Mouse (Mus musculus): ENCODE measurements around the gene Olfr1140. TPM values are rescaled to one million over a fixed set of nuclear protein-coding genes. Genes with fewer than 3 reads are reported as not detected.

Olfr1140 gene
- polyA plus RNA-seq, 1 experiment from 2014 or later: not detected

Other genes starting within 250 kb of the Olfr1140 start
- gene Pramel7, start 246.7 kb upstream of the Olfr1140 start, polyA plus RNA-seq (2014; fragmentation: Nextera tagmentation; extraction: Ambion mirVana): not detected in 2 replicates
- not detected in 2 replicates for gene Pramel6, start 237.2 kb upstream of the Olfr1140 start, polyA plus RNA-seq (2014; fragmentation: Nextera tagmentation; extraction: Ambion mirVana)
- gene Olfr153, start 212.0 kb upstream of the Olfr1140 start, polyA plus RNA-seq (2014; fragmentation: Nextera tagmentation; extraction: Ambion mirVana): not detected in 2 replicates
- not detected in 2 replicates for gene Olfr1128, start 198.2 kb upstream of the Olfr1140 start, polyA plus RNA-seq (2014; fragmentation: Nextera tagmentation; extraction: Ambion mirVana)
- gene Olfr1129, start 169.8 kb upstream of the Olfr1140 start, polyA plus RNA-seq (2014; fragmentation: Nextera tagmentation; extraction: Ambion mirVana): not detected in 2 replicates
- gene Olfr1130, start 137.5 kb upstream of the Olfr1140 start, polyA plus RNA-seq (2014; fragmentation: Nextera tagmentation; extraction: Ambion mirVana): not detected in 2 replicates
- gene Olfr1131, start 116.6 kb upstream of the Olfr1140 start, polyA plus RNA-seq (2014; fragmentation: Nextera tagmentation; extraction: Ambion mirVana): not detected in 2 replicates
- gene Olfr1132, start 106.2 kb upstream of the Olfr1140 start, polyA plus RNA-seq (2014; fragmentation: Nextera tagmentation; extraction: Ambion mirVana): not detected in 2 replicates
- not detected in 2 replicates for gene Olfr1133, start 96.4 kb upstream of the Olfr1140 start, polyA plus RNA-seq (2014; fragmentation: Nextera tagmentation; extraction: Ambion mirVana)
- not detected in 2 replicates for gene Olfr1134, start 85.3 kb upstream of the Olfr1140 start, polyA plus RNA-seq (2014; fragmentation: Nextera tagmentation; extraction: Ambion mirVana)
- not detected in 2 replicates for gene Olfr1135, start 70.1 kb upstream of the Olfr1140 start, polyA plus RNA-seq (2014; fragmentation: Nextera tagmentation; extraction: Ambion mirVana)
- gene Olfr1136, start 49.8 kb upstream of the Olfr1140 start, polyA plus RNA-seq (2014; fragmentation: Nextera tagmentation; extraction: Ambion mirVana): not detected in 2 replicates
- not detected in 2 replicates for gene Olfr1137, start 30.6 kb upstream of the Olfr1140 start, polyA plus RNA-seq (2014; fragmentation: Nextera tagmentation; extraction: Ambion mirVana)
- not detected in 2 replicates for gene Olfr1138, start 3.8 kb upstream of the Olfr1140 start, polyA plus RNA-seq (2014; fragmentation: Nextera tagmentation; extraction: Ambion mirVana)
- gene Olfr1141, start 10.2 kb downstream of the Olfr1140 start, polyA plus RNA-seq (2014; fragmentation: Nextera tagmentation; extraction: Ambion mirVana): not detected in 2 replicates
- gene Olfr152, start 35.7 kb downstream of the Olfr1140 start, polyA plus RNA-seq (2014; fragmentation: Nextera tagmentation; extraction: Ambion mirVana): not detected in 2 replicates
- gene Olfr1143, start 56.8 kb downstream of the Olfr1140 start, polyA plus RNA-seq (2014; fragmentation: Nextera tagmentation; extraction: Ambion mirVana): 0.17 TPM in 1 of 2 replicates, not detected in the other
- not detected in 2 replicates for gene Olfr1145, start 66.1 kb downstream of the Olfr1140 start, polyA plus RNA-seq (2014; fragmentation: Nextera tagmentation; extraction: Ambion mirVana)
- gene Olfr1148, start 86.8 kb downstream of the Olfr1140 start, polyA plus RNA-seq (2014; fragmentation: Nextera tagmentation; extraction: Ambion mirVana): not detected in 2 replicates
- not detected in 2 replicates for gene Olfr1150-ps1, start 100.2 kb downstream of the Olfr1140 start, polyA plus RNA-seq (2014; fragmentation: Nextera tagmentation; extraction: Ambion mirVana)
- not detected in 2 replicates for gene Olfr1151, start 112.1 kb downstream of the Olfr1140 start, polyA plus RNA-seq (2014; fragmentation: Nextera tagmentation; extraction: Ambion mirVana)
- not detected in 2 replicates for gene Olfr1152, start 122.7 kb downstream of the Olfr1140 start, polyA plus RNA-seq (2014; fragmentation: Nextera tagmentation; extraction: Ambion mirVana)
- gene Olfr1153, start 151.2 kb downstream of the Olfr1140 start, polyA plus RNA-seq (2014; fragmentation: Nextera tagmentation; extraction: Ambion mirVana): not detected in 2 replicates
- not detected in 2 replicates for gene Olfr1154, start 161.4 kb downstream of the Olfr1140 start, polyA plus RNA-seq (2014; fragmentation: Nextera tagmentation; extraction: Ambion mirVana)
- not detected in 2 replicates for gene Olfr1155, start 201.4 kb downstream of the Olfr1140 start, polyA plus RNA-seq (2014; fragmentation: Nextera tagmentation; extraction: Ambion mirVana)
- not detected in 2 replicates for gene Olfr1156, start 209.3 kb downstream of the Olfr1140 start, polyA plus RNA-seq (2014; fragmentation: Nextera tagmentation; extraction: Ambion mirVana)
- not detected in 2 replicates for gene Olfr1157, start 224.5 kb downstream of the Olfr1140 start, polyA plus RNA-seq (2014; fragmentation: Nextera tagmentation; extraction: Ambion mirVana)
- not detected in 2 replicates for gene Olfr74, start 230.9 kb downstream of the Olfr1140 start, polyA plus RNA-seq (2014; fragmentation: Nextera tagmentation; extraction: Ambion mirVana)
- not detected in 2 replicates for gene Olfr1158, start 246.4 kb downstream of the Olfr1140 start, polyA plus RNA-seq (2014; fragmentation: Nextera tagmentation; extraction: Ambion mirVana)

All from embryonic facial prominence, embryonic 11.5 days (tissue).